Mouse (Mus musculus): ENCODE data around the gene Zc2hc1c. TPM values are rescaled to one million over a fixed set of nuclear protein-coding genes. Genes with fewer than 3 reads are reported as not detected.

The Zc2hc1c gene
- total and polyA plus RNA-seq, 3 experiments, result 0.04 to 0.39 TPM; not detected in 1

GRCm38 (mm10) chr12:85304725-85305124 lies 16.3 kb downstream of the Zc2hc1c start:
- DNase-seq (ENCODE audit: low read depth, low spot score), result no peak
- no peaks in the 10 kb centered on the region for H3K27me3 ChIP-seq (ENCODE audit: control insufficient read depth in 1 of 2, insufficient read depth in 2 of 2, low read length in 2 of 2)
- no peaks in the 10 kb centered on the region for H3K9me3 ChIP-seq (replicated peaks; ENCODE audit: insufficient read depth, low read length)
- no peak for TF ChIP-seq E2F4 (IDR thresholded peaks at IDR 0.05; ENCODE audit: borderline replicate concordance, low read depth, low read length)
- no peak for TF ChIP-seq ZC3H11A (IDR thresholded peaks at IDR 0.05; ENCODE audit: low read depth, low read length)
- no peak for TF ChIP-seq TAL1 (IDR thresholded peaks at IDR 0.05; ENCODE audit: low read length)
- no peak for TF ChIP-seq RAD21 (IDR thresholded peaks at IDR 0.05; ENCODE audit: low read depth, low read length)
- no peak for TF ChIP-seq MXI1 (IDR thresholded peaks at IDR 0.05; ENCODE audit: low read depth, low read length)
- TF ChIP-seq CHD2 (IDR thresholded peaks at IDR 0.05; ENCODE audit: low read length), result no peak
- no peak for TF ChIP-seq NRF1 (IDR thresholded peaks at IDR 0.05; ENCODE audit: insufficient read depth, low read depth, low read length, poor library complexity, severe bottlenecking)
- TF ChIP-seq HCFC1 (IDR thresholded peaks at IDR 0.05; ENCODE audit: low read depth, low read length), result no peak
- TF ChIP-seq MYC (IDR thresholded peaks at IDR 0.05; ENCODE audit: low read depth, low read length), result no peak
- TF ChIP-seq POLR2A (IDR thresholded peaks at IDR 0.05; ENCODE audit: control insufficient read depth in 1 of 2, insufficient read depth in 1 of 2, low read depth in 1 of 2, low read length in 2 of 2, poor library complexity in 1 of 2), result no peak
- TF ChIP-seq BHLHE40 (IDR thresholded peaks at IDR 0.05; ENCODE audit: borderline replicate concordance, low read depth, low read length), result no peak
- no peaks in the 10 kb centered on the region for H3K79me2 ChIP-seq (ENCODE audit: control insufficient read depth, insufficient read depth, low read length, poor library complexity)
- H3K4me3 ChIP-seq (ENCODE audit: control insufficient read depth in 1 of 2, insufficient read depth in 1 of 2, low read depth in 2 of 2, low read length in 2 of 2), result no peak overlapping the region
- H3K4me1 ChIP-seq (ENCODE audit: control insufficient read depth in 1 of 2, insufficient read depth in 2 of 2, low read length in 2 of 2), result no peaks in the 10 kb centered on the region
- H3K36me3 ChIP-seq (ENCODE audit: control insufficient read depth in 1 of 2, insufficient read depth in 2 of 2, low read length in 2 of 2), result peaks cover 0 to 11% of the 10 kb centered on the region in 2 experiments; a peak in 2 of 4 replicates
- no peak overlapping the region for H3K27ac ChIP-seq (ENCODE audit: control insufficient read depth, low read depth, low read length)
- H3K9ac ChIP-seq (ENCODE audit: control insufficient read depth, low read depth, low read length, poor library complexity, severe bottlenecking), result no peak overlapping the region

- Histone ChIP-seq H3K27ac (ENCODE audit: control insufficient read depth, low read depth, low read length) (no peak overlapping the region), H3K27me3 (ENCODE audit: control insufficient read depth in 1 of 2, insufficient read depth in 2 of 2, low read length in 2 of 2) (no peaks in the 10 kb centered on the region), H3K4me1 (ENCODE audit: control insufficient read depth in 1 of 2, insufficient read depth in 2 of 2, low read length in 2 of 2) (no peaks in the 10 kb centered on the region), H3K79me2 (ENCODE audit: control insufficient read depth, insufficient read depth, low read length, poor library complexity) (no peaks in the 10 kb centered on the region), H3K4me3 (ENCODE audit: control insufficient read depth in 1 of 2, insufficient read depth in 1 of 2, low read depth in 2 of 2, low read length in 2 of 2) (peak overlapping the region in 1 of 2 experiments; percentile 32; a peak in 2 of 4 replicates), H3K36me3 (ENCODE audit: control insufficient read depth in 1 of 2, insufficient read depth in 2 of 2, low read length in 2 of 2) (peaks cover 0 to 11% of the 10 kb centered on the region in 2 experiments; a peak in 2 of 4 replicates), H3K9ac (ENCODE audit: control insufficient read depth, low read depth, low read length, poor library complexity, severe bottlenecking) (peak overlapping the region; percentile 33), H3K9me3 (replicated peaks; ENCODE audit: insufficient read depth, low read length) (no peaks in the 10 kb centered on the region)
- peak; percentile 86 for DNase-seq (ENCODE audit: low read depth, low spot score)
- peak; percentile 97 for TF ChIP-seq RAD21 (IDR thresholded peaks at IDR 0.05; ENCODE audit: low read depth, low read length)
- TF ChIP-seq SMC3 (IDR thresholded peaks at IDR 0.05; ENCODE audit: low read depth, low read length), result peak; percentile 94
- TF ChIP-seq ZC3H11A (IDR thresholded peaks at IDR 0.05; ENCODE audit: low read depth, low read length), result peak; percentile 87
- TF ChIP-seq HCFC1 (IDR thresholded peaks at IDR 0.05; ENCODE audit: low read depth, low read length), result 0 out of 2 replicates have a peak, but pooled peaks have one; percentile 41
- TF ChIP-seq EP300 (IDR thresholded peaks at IDR 0.05; ENCODE audit: low read depth in 1 of 2, low read length in 2 of 2), result no peak
- no peak for TF ChIP-seq MXI1 (IDR thresholded peaks at IDR 0.05; ENCODE audit: low read depth, low read length)
- TF ChIP-seq SIN3A (IDR thresholded peaks at IDR 0.05; ENCODE audit: low read length), result peak; percentile 38; the same call in 1 of the 2 replicates
- TF ChIP-seq JUND (IDR thresholded peaks at IDR 0.05; ENCODE audit: low read depth, low read length), result no peak
- TF ChIP-seq CTCF (IDR thresholded peaks at IDR 0.05 in 2 of 3, conservative IDR thresholded peaks at IDR 0.05 in 1 of 3; ENCODE audit: control insufficient read depth in 1 of 3, insufficient read depth in 1 of 3, low read depth in 2 of 3, low read length in 3 of 3, poor library complexity in 1 of 3, severe bottlenecking in 1 of 3), result peak; percentile 95 to 99 (median 97)
- no peak for TF ChIP-seq BHLHE40 (IDR thresholded peaks at IDR 0.05; ENCODE audit: borderline replicate concordance, low read depth, low read length)
- no peak for TF ChIP-seq POLR2AphosphoS2 (IDR thresholded peaks at IDR 0.05; ENCODE audit: low read length)
- TF ChIP-seq MYC (IDR thresholded peaks at IDR 0.05; ENCODE audit: low read depth, low read length), result 0 out of 2 replicates have a peak, but pooled peaks have one; percentile 28
Measured at GRCm38 (mm10) chr12:85305247-85305892, 17.0 kb downstream of the Zc2hc1c start.
